Mouse (Mus musculus): ENCODE data around the gene Atg101. TPM values are rescaled to one million over a fixed set of nuclear protein-coding genes. Genes with fewer than 3 reads are reported as not detected.

Gene Atg101
- total RNA-seq, 1 experiment: 116 TPM

DNA sequence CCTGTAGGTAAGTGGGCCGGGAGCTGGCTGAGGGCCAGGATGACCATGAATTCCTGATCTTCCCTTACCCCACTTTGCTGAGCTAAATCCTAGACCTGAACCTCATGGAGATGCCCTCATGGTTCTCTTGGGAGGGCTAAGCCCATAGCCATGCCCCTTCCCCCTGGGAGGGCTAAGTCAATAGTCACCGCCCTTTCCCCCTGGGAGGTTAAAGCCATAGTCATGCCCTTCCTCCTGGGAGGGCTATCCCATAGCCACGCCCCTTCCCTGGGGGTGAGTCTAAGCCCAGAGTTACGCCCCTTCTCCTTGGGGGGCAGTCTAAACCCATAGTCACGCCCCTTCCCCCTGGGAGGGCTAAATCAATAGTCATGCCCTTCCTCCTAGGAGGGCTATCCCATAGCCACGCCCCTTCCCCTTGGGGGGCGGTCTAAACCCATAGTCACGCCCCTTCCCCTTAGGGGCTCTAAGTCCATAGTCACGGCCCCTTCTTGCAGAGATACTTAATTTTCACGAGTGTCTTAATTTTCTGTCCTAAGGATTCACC, 42.0 kb downstream of the Atg101 start:
- peak; percentile 79 for DNase-seq (ENCODE audit: low read depth, low spot score)
- Histone ChIP-seq H3K4me3 (ENCODE audit: insufficient read depth in 1 of 2, low read depth in 1 of 2, low read length in 2 of 2, poor library complexity in 1 of 2, severe bottlenecking in 1 of 2) (no peak overlapping the region), H3K9ac (ENCODE audit: insufficient read depth, low read depth, low read length, poor library complexity, severe bottlenecking) (no peak overlapping the region), H3K36me3 (ENCODE audit: control insufficient read depth, insufficient read depth, low read length, poor library complexity, severe bottlenecking) (no peaks in the 10 kb centered on the region), H3K27ac (ENCODE audit: insufficient read depth, low read depth, low read length, poor library complexity, severe bottlenecking) (no peak overlapping the region), H3K4me1 (ENCODE audit: control insufficient read depth in 2 of 2, insufficient read depth in 2 of 2, low read length in 2 of 2, poor library complexity in 1 of 2) (peaks cover 0 to 17% of the 10 kb centered on the region in 2 experiments; a peak in 1 of 4 replicates), H3K9me3 (ENCODE audit: control insufficient read depth, insufficient read depth, low read depth, low read length) (no peaks in the 10 kb centered on the region)
- no peak for TF ChIP-seq ZC3H11A (IDR thresholded peaks at IDR 0.05; ENCODE audit: borderline replicate concordance, low read depth, low read length)
- no peak for TF ChIP-seq MAFK (IDR thresholded peaks at IDR 0.05; ENCODE audit: insufficient read depth, low read depth, low read length)
- no peak for TF ChIP-seq HCFC1 (IDR thresholded peaks at IDR 0.05; ENCODE audit: borderline replicate concordance, insufficient read depth, low read length)
- TF ChIP-seq CHD2 (IDR thresholded peaks at IDR 0.05; ENCODE audit: low read depth, low read length): no peak
- no peak for TF ChIP-seq ZNF384 (IDR thresholded peaks at IDR 0.05; ENCODE audit: low read depth, low read length)
- in situ Hi-C loops (cut with MboI; ENCODE audit: low sequenced_read_pairs in 2 of 2, unreplicated experiment in 2 of 2): loop anchor here in 1 of 2 experiments (25.0 kb wide), 1 partner anchor 661 kb away; no protein-coding TSS in a partner anchor

- no peak overlapping the region for H3K4me3 ChIP-seq (ENCODE audit: insufficient read depth in 1 of 2, low read depth in 1 of 2, low read length in 2 of 2, poor library complexity in 1 of 2, severe bottlenecking in 1 of 2)
- H3K36me3 ChIP-seq (ENCODE audit: control insufficient read depth, insufficient read depth, low read length, poor library complexity, severe bottlenecking): no peaks in the 10 kb centered on the region
- DNase-seq (ENCODE audit: low read depth, low spot score): peak; percentile 78
- H3K4me1 ChIP-seq (ENCODE audit: control insufficient read depth in 2 of 2, insufficient read depth in 2 of 2, low read length in 2 of 2, poor library complexity in 1 of 2): peaks cover 0 to 19% of the 10 kb centered on the region in 2 experiments; a peak in 1 of 4 replicates
- in situ Hi-C loops (cut with MboI; ENCODE audit: low sequenced_read_pairs in 2 of 2, unreplicated experiment in 2 of 2): loop anchor here in 1 of 2 experiments (25.0 kb wide), 1 partner anchor 660 kb away; no protein-coding TSS in a partner anchor
- no peak overlapping the region for H3K27ac ChIP-seq (ENCODE audit: insufficient read depth, low read depth, low read length, poor library complexity, severe bottlenecking)
- TF ChIP-seq ZC3H11A (IDR thresholded peaks at IDR 0.05; ENCODE audit: borderline replicate concordance, low read depth, low read length) (peak; percentile 88), ZNF384 (IDR thresholded peaks at IDR 0.05; ENCODE audit: low read depth, low read length) (no peak), CHD2 (IDR thresholded peaks at IDR 0.05; ENCODE audit: low read depth, low read length) (0 out of 2 replicates have a peak, but pooled peaks have one; percentile 55)
- no peaks in the 10 kb centered on the region for H3K9me3 ChIP-seq (ENCODE audit: control insufficient read depth, insufficient read depth, low read depth, low read length)
- no peak overlapping the region for H3K9ac ChIP-seq (ENCODE audit: insufficient read depth, low read depth, low read length, poor library complexity, severe bottlenecking)
Observed at GRCm38 (mm10) chr15:101327282-101327681, 43.2 kb downstream of the Atg101 start.

DNA sequence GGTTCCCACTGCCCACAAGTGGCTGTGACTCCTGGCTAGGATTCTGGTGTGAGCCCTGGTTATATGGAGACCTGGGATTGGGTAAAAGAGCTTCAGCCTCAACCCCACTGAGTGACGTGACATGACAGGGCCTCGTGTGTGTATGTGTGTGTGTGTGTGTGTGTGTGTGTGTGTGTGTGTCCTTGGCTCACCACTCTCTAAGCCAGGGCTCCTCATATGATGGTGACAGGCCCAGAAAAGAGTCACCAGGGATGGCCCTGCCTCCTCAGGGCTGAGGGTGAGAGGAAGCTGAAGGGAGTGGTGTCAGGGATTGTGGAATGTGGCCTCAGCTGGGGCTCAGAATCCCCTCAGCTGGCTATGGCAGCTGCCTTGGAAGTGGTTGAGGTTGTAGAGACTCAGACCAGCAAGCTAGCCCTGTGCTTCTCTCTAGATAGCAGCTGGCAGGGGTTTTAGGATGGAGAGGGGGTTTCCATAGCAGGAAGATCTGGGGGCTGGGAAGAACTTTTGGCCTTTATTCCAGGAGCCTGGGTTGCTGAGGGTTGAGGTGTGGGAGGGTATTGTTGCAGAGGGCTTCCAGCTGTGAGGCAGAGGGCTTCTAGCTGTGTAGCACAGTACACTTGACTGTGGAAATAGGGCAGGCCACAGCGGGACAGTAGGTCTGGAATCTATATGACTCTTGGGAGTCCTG, 44.9 kb downstream of the Atg101 start:
- peaks cover 0 to 19% of the 10 kb centered on the region in 2 experiments; a peak in 1 of 4 replicates for H3K4me1 ChIP-seq (ENCODE audit: control insufficient read depth in 2 of 2, insufficient read depth in 2 of 2, low read length in 2 of 2, poor library complexity in 1 of 2)
- H3K36me3 ChIP-seq (ENCODE audit: control insufficient read depth, insufficient read depth, low read length, poor library complexity, severe bottlenecking): no peaks in the 10 kb centered on the region
- in situ Hi-C loops (cut with MboI; ENCODE audit: low sequenced_read_pairs in 2 of 2, unreplicated experiment in 2 of 2): loop anchor here in 1 of 2 experiments (25.0 kb wide), 1 partner anchor 658 kb away; no protein-coding TSS in a partner anchor
- no peak overlapping the region for H3K9ac ChIP-seq (ENCODE audit: insufficient read depth, low read depth, low read length, poor library complexity, severe bottlenecking)
- H3K27ac ChIP-seq (ENCODE audit: insufficient read depth, low read depth, low read length, poor library complexity, severe bottlenecking): no peak overlapping the region
- TF ChIP-seq MAFK (IDR thresholded peaks at IDR 0.05; ENCODE audit: insufficient read depth, low read depth, low read length) (no peak), ZC3H11A (IDR thresholded peaks at IDR 0.05; ENCODE audit: borderline replicate concordance, low read depth, low read length) (no peak)
- no peak overlapping the region for H3K4me3 ChIP-seq (ENCODE audit: insufficient read depth in 1 of 2, low read depth in 1 of 2, low read length in 2 of 2, poor library complexity in 1 of 2, severe bottlenecking in 1 of 2)
- DNase-seq (ENCODE audit: low read depth, low spot score): no peak
- no peaks in the 10 kb centered on the region for H3K9me3 ChIP-seq (ENCODE audit: control insufficient read depth, insufficient read depth, low read depth, low read length)

DNA sequence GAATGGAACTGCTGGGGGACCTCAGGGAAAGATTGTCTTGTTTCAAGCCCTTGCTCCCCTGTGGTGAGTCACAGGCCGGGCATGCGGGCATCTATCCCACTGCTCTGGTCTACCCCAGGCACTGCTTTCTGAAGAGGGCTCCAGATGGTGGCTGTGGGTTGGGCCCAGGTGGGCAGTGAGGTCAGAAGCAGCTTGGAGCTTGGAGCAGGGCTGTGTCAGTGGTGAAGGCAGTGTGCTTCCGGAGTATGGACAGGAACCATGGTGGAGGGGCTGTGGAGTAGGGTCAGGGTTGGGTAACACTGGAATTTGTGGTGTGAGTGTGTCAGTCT, 45.5 kb downstream of the Atg101 start:
- peaks cover 0 to 19% of the 10 kb centered on the region in 2 experiments; a peak in 1 of 4 replicates for H3K4me1 ChIP-seq (ENCODE audit: control insufficient read depth in 2 of 2, insufficient read depth in 2 of 2, low read length in 2 of 2, poor library complexity in 1 of 2)
- TF ChIP-seq MAFK (IDR thresholded peaks at IDR 0.05; ENCODE audit: insufficient read depth, low read depth, low read length) (no peak), CHD2 (IDR thresholded peaks at IDR 0.05; ENCODE audit: low read depth, low read length) (no peak), HCFC1 (IDR thresholded peaks at IDR 0.05; ENCODE audit: borderline replicate concordance, insufficient read depth, low read length) (no peak), ZC3H11A (IDR thresholded peaks at IDR 0.05; ENCODE audit: borderline replicate concordance, low read depth, low read length) (no peak)
- no peak overlapping the region for H3K9ac ChIP-seq (ENCODE audit: insufficient read depth, low read depth, low read length, poor library complexity, severe bottlenecking)
- in situ Hi-C loops (cut with MboI; ENCODE audit: low sequenced_read_pairs in 2 of 2, unreplicated experiment in 2 of 2): loop anchor here in 1 of 2 experiments (25.0 kb wide), 1 partner anchor 658 kb away; no protein-coding TSS in a partner anchor
- H3K36me3 ChIP-seq (ENCODE audit: control insufficient read depth, insufficient read depth, low read length, poor library complexity, severe bottlenecking): no peaks in the 10 kb centered on the region
- H3K9me3 ChIP-seq (ENCODE audit: control insufficient read depth, insufficient read depth, low read depth, low read length): no peaks in the 10 kb centered on the region
- H3K4me3 ChIP-seq (ENCODE audit: insufficient read depth in 1 of 2, low read depth in 1 of 2, low read length in 2 of 2, poor library complexity in 1 of 2, severe bottlenecking in 1 of 2): no peak overlapping the region
- no peak overlapping the region for H3K27ac ChIP-seq (ENCODE audit: insufficient read depth, low read depth, low read length, poor library complexity, severe bottlenecking)
- DNase-seq (ENCODE audit: low read depth, low spot score): no peak
